Mouse (Mus musculus) liver, postnatal 0 days (tissue): ENCODE data around the gene Sdsl. TPM values are rescaled to one million over a fixed set of nuclear protein-coding genes. Genes with fewer than 3 reads are reported as not detected.

Experiments used
- ATAC-seq: fragments of 200-750 bp; cut with Nextera tagmentation; 2 replicates; pipeline ENCODE4 v1.8.0; 2017; ENCODE audit warnings: mild to moderate bottlenecking, moderate library complexity
- DNase-seq: peaks from one replicate; pipeline ENCODE4 v3.0.0-alpha.2; 2016
- H3K27ac ChIP-seq: fragments of 300-500 bp; sonication (generic); 2 replicates; pipeline ENCODE4 v1.5.1; 2014; ENCODE audit warnings: antibody characterized with exemption, moderate library complexity, mild to moderate bottlenecking, low read depth
- H3K27me3 ChIP-seq: fragments of 300-500 bp; sonication (generic); 2 replicates; pipeline ENCODE4 v1.6.1; 2014; ENCODE audit warnings: low read length, control low read depth, mixed read lengths; ENCODE audit not compliant: insufficient read depth
- H3K36me3 ChIP-seq: fragments of 300-500 bp; sonication (generic); replicated peaks from 2 replicates; pipeline ENCODE4 v1.6.1; 2014; ENCODE audit warnings: mild to moderate bottlenecking, control low read depth, low read length, moderate library complexity, mixed read lengths; ENCODE audit not compliant: insufficient read depth
- H3K4me1 ChIP-seq: fragments of 300-500 bp; sonication (generic); 2 replicates; pipeline ENCODE4 v1.6.1; 2014; ENCODE audit warnings: antibody characterized with exemption, mild to moderate bottlenecking, control low read depth; ENCODE audit not compliant: insufficient read depth
- H3K4me2 ChIP-seq: fragments of 300-500 bp; sonication (generic); 2 replicates; pipeline ENCODE4 v1.6.1; 2014; ENCODE audit warnings: low read depth, mild to moderate bottlenecking, low read length, moderate library complexity, mixed read lengths
- H3K4me3 ChIP-seq: fragments of 300-500 bp; sonication (generic); 2 replicates; pipeline ENCODE4 v1.5.1; 2014; ENCODE audit warnings: low read depth, low read length
- H3K9ac ChIP-seq: fragments of 300-500 bp; sonication (generic); replicated peaks from 2 replicates; pipeline ENCODE4 v1.6.1; 2014; ENCODE audit warnings: mild to moderate bottlenecking, moderate library complexity
- H3K9me3 ChIP-seq: fragments of 300-500 bp; sonication (generic); 2 replicates; pipeline ENCODE4 v1.6.1; 2016; ENCODE audit warnings: mild to moderate bottlenecking, control low read depth, low read length, mixed read lengths
- CTCF ChIP-seq: sonication (generic); IDR thresholded peaks from 2 replicates; pipeline ENCODE4 v1.5.1; 2016; ENCODE audit warnings: antibody characterized with exemption, low read depth
- EP300 ChIP-seq: IDR thresholded peaks from 2 replicates; pipeline ENCODE4 v1.6.1; 2016; ENCODE audit warnings: antibody characterized with exemption, low read depth, mild to moderate bottlenecking
- WGBS: fragments of 180-500 bp; shearing (Covaris S2); extraction: QIAGEN DNeasy Blood & Tissue Kit; methylation state at CpG from one replicate; pipeline ENCODE4 v1.1.7; 2014; ENCODE audit not compliant: insufficient replicate concordance; 5-methylcytosine and 5-hydroxymethylcytosine counted together
- polyA plus RNA-seq: library from polyadenylated mRNA; unstranded; fragments of >200 nt; fragmentation: Nextera tagmentation; extraction: Ambion mirVana; gene quantifications from 2 replicates; pipeline ENCODE4 v1.2.1, GENCODE M21; 2015

Sdsl gene
- polyA plus RNA-seq, 1 experiment from 2014 or later: 21.0 TPM

DNA sequence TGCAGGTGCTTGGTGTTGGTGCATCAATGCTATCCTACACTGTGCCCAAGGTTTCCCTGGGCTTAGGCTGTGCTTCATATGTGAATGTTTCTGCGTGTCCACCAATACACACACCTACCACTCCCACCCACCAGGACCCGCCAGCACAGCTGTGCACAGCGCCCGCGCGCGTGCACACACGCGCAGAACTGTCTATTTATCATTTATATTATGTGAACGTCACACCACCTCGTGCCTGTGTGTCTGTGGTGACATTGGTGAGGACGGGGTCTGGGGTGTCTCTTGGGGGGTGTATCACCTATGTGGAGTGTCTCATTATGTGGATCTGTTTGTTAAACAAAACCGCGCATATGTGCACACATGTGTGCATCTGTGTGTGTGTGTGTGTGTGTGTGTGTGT lies 63.7 kb downstream of the Sdsl start:
- Histone ChIP-seq H3K36me3 (no peaks in the 10 kb centered on the region), H3K4me1 (no peaks in the 10 kb centered on the region), H3K4me3 (no peak overlapping the region), H3K9ac (no peak overlapping the region), H3K27ac (no peak overlapping the region), H3K9me3 (peaks cover 5% of the 10 kb centered on the region), H3K4me2 (no peak overlapping the region), H3K27me3 (peaks cover 28% of the 10 kb centered on the region)
- 69% methylated on average over 14 of the region's 14 CpGs for WGBS
- DNase-seq: no peak
- no peak for ATAC-seq
- TF ChIP-seq CTCF: no peak
- TF ChIP-seq EP300: no peak

Other genes starting within 250 kb of the Sdsl start
- not detected in 2 replicates for gene Lhx5, start 41.1 kb downstream of the Sdsl start, polyA plus RNA-seq
- gene Sds, start 3.7 kb upstream of the Sdsl start, polyA plus RNA-seq: 32.4 and 32.5 TPM in 2 replicates
- 53.6 and 54.1 TPM in 2 replicates for gene Plbd2, start 30.8 kb upstream of the Sdsl start, polyA plus RNA-seq
- gene Slc8b1, start 38.4 kb upstream of the Sdsl start, polyA plus RNA-seq: 15.3 and 17.1 TPM in 2 replicates
- 16.3 and 18.6 TPM in 2 replicates for gene Tpcn1, start 115.9 kb upstream of the Sdsl start, polyA plus RNA-seq
- 0.75 and 0.84 TPM in 2 replicates for gene Iqcd, start 116.2 kb upstream of the Sdsl start, polyA plus RNA-seq
- 3.1 and 3.4 TPM in 2 replicates for gene Rita1, start 139.8 kb upstream of the Sdsl start, polyA plus RNA-seq
- gene Ddx54, start 139.9 kb upstream of the Sdsl start, polyA plus RNA-seq: 14.0 and 15.1 TPM in 2 replicates
- gene Cfap73, start 161.4 kb upstream of the Sdsl start, polyA plus RNA-seq: not detected in 2 replicates
- 0.20 and 0.36 TPM in 2 replicates for gene Rasal1, start 176.0 kb upstream of the Sdsl start, polyA plus RNA-seq
- gene Dtx1, start 239.1 kb upstream of the Sdsl start, polyA plus RNA-seq: 0.23 and 0.25 TPM in 2 replicates